Mouse (Mus musculus) CD4-positive, CD25-positive, alpha-beta regulatory T cell, adult 4 months (primary cell): ENCODE measurements around the gene Ube2e2. TPM values are rescaled to one million over a fixed set of nuclear protein-coding genes. Genes with fewer than 3 reads are reported as not detected.
"Not testable (repeated sequence)": the region's sequence is repeated elsewhere in the genome, so short reads cannot be mapped to it uniquely, and the experiment has no call there.

Source experiments
- ATAC-seq: one replicate; pipeline ENCODE4 v1.8.0; 2017
- polyA plus RNA-seq, 2 experiments: library from polyadenylated mRNA; unstranded; fragments of 100-300 nt; shearing (Covaris generic); gene quantifications; one replicate each; pipeline ENCODE4 v1.2.1; 2017

Ube2e2 gene
- polyA plus RNA-seq, 2 experiments from 2014 or later: 1.4 TPM; not detected in 1

DNA sequence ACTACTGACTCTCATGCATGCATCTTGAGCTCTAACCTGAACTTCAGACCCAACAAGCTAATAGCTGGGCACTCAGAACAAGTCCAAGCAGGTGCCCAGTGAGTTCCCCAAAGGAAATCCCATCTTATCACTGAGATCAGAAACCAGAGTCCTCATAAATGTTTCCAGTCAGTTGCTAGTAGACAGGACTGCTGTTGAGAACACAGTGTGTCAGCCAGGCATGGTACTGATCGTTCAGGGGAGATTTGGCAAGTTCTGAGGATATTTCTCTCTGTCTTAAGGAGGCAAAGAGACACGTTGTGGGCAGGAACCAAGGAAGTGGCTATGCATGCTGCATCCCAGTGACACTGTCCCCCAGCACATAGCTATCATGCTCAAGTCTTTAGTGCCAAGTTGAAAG, 275.5 kb downstream of the Ube2e2 start:
- no peak for ATAC-seq

DNA sequence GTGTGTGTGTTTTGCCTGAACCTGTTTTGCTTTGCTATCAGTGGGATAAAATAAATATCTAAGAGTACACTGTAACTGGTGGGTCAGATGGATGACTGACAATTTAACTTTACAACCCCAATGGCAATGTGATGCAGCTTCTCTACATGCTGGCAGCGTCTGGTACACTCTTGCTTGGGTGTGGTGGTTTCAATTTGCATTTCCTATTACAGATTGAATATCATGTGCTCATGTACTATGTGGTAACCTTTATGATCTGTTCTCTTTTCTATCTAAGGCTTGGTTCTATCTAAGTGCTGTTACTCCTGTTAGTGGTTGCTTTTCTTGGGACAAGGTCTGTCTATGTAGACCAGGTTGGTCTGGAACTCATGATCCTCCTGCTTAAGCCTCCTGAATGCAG, 292.1 kb downstream of the Ube2e2 start:
- ATAC-seq: peak; percentile 52

DNA sequence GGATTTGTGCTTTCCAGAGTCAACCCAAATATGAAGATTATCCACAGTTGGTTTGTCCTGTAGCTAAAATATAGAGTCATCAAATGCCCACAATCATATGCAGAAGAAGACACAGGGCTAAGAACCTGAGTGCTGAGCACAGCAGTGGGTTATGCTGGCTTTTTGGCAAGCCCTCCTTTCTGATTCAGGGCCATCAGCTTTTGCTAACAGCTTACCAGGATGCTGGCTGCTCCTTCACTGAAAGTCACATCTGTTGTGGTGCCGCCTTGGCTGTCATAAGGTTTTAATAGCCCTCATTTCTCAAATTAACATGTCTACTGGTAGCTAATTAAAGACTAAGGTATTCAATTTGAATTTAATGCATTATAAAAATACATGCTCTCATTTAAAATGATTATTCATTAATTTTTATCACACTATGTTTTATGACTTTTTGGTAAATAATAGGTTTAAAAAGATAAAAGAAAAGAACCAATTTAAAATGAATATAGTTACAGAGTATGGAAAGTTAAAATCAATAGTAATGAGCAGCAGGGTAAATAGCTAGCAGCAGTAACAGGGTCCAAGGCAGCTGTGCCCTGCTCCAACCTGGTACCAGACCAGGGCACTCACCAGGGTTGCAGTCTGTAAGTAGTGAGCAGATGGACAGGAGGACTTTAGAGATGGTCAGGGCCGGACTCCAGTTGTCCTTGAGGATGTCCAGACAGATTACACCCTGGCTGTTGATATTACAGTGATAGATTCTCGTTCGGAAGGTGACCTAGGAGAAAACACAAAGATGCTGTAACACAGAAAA, 307.6 kb downstream of the Ube2e2 start:
- ATAC-seq: no peak

- ATAC-seq: no peak
Observed at GRCm38 (mm10) chr14:18581735-18582134, 312.3 kb downstream of the Ube2e2 start.

DNA sequence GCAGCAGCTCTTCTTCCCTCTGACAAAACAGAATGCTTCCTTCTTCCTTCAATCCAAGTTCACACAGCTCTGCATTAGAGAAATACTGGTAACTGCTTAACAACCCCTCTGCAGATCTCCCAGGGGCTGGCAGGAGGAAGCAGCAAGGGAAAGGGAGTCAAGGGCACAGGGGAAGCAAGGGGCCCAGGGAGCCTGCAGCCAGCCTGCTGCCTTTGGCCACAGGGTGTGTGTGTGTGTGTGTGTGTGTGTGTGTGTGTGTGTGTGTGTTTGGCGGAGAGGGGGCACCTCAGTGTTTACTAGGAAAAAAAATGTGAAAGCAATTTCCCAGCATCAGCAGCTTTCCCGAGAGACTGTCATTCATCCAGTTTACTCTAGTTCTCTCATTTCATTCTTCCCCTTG, 319.3 kb downstream of the Ube2e2 start:
- no peak for ATAC-seq

DNA sequence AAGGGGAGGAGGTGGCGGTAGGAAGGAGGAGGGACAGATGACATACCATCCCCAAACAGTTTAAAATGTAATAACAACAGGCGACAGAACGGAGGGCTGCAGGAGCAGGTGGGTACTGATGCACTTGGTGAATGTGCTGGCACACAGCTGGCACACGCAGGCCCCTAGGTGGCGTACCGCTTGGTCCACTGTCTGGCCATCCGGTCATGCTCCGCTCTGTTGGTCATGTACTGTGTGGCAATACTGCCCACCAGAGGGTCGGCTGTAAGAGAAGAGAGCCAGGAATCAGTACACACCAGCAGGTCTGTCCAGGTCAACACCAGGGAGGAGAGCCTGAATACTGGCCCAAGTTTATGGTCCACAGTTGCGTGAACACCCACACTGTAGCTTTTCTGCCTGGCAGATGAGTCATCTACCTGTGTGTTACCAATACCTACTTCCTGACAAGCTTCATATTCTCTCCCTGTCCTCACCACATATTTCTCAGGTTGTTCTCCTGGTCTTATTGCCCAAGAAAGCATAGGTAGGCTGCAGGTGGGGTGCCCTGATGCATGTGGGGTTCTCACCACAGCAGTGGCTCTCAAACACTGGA, 319.8 kb downstream of the Ube2e2 start:
- ATAC-seq: no peak

DNA sequence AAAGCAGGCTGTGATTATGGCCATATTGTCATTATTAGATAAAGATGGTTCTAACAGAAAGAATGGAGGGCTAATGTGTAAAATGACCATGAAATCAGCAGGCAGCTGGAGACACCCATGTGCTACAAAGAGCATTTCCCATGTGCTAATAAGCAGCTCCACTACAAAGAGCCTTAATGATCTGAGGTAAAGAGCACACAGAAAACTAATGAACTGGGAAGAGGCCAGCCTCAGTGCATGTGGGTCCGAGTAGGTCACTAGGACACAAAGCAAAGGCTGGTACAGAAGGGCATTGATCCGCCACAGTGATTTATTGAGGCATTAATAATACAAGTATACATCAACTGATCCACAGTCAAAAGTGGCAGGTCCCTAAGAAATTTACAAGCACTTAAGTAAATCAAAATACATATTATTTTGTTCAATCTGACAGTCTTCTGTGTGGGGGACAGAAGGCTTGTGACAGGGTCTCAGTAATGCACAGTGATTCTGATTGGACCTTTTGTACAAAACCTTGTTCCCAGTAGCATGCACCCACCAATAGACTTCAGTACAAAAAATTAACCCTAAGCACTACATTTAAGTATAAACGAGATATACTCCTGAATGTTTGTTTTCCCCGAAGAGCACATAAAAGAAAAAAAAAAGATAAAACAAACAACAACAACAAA, 320.6 kb downstream of the Ube2e2 start:
- no peak for ATAC-seq

DNA sequence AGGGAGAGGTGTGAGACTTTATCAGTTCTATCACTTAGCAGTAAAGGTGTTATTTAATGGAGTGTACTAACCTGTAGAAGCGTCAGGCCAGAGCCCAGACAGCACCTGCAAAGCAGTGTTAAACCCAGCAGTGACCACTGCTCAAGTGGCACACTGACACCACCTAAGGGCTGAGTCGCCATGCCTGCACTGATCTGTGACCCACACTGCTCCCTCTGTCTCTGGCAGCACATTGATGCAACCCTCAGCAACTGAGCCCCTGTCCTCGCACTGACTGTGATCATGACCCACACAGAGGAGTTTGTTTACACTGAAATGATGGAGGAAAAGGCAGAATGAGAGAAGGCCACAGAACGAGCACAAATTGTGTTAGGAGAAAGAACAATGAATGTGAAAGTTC, 321.2 kb downstream of the Ube2e2 start:
- no peak for ATAC-seq

DNA sequence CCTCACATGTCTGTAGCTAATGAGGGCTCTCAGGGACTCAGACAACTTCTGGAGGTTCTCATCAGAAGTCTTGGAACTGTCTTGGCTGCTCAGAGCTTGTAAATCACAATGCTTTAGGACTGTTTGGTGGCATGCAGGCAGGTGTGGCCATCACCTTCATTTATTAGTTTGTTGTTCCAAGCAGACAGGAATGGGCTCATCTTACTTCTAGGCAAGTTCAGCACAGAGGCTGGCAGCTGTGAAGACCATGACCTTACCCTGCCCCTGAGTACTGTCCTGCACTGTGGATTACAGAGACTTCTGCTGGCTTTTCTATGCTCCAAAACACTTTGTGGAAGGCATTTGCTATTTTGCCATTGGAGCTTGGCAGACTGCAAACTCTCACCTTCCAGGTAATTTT, 324.5 kb downstream of the Ube2e2 start:
- ATAC-seq: no peak

DNA sequence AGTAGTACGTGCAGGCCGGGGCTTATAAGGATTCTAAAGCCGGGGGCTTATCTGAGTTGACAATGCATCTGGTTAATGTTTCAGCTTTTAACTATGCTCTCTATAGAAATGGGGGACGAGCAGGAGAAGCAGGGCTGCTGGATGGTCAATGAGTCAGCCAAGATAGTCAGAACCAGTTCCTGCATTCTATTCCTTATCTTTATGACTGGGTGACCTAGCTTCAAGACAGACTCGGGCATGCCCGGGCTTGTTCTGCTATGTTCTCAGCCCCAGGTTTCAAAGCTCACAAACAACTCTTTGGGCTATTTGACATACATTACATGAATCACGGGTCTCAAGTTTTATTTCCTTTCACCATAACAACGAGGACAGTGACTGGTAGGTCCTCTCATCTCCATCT, 329.1 kb downstream of the Ube2e2 start:
- not testable (repeated sequence) for ATAC-seq

DNA sequence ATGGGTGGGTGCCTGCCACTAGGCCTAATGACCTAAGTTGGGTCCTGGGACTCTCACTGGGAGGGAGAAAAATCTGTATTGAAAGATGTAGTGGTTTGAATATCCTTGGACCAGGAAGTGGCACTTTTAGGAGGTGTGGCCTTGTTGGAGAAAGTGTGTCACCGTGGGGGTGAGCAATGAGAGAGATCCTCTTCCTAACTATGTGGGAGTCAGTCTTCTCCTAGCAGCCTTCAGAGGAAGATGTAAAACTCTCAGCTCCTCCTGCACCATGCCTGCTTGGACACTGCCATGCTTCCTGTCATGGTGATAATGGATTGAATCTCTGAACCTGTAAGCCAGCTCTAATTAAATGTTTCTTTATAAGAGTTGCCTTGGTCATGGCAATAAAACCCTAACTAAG, 338.8 kb downstream of the Ube2e2 start:
- no peak for ATAC-seq

- no peak for ATAC-seq
Observed at GRCm38 (mm10) chr14:18554627-18554988, 339.5 kb downstream of the Ube2e2 start.

- no peak for ATAC-seq
Observed at GRCm38 (mm10) chr14:18553987-18554626, 340.0 kb downstream of the Ube2e2 start.

DNA sequence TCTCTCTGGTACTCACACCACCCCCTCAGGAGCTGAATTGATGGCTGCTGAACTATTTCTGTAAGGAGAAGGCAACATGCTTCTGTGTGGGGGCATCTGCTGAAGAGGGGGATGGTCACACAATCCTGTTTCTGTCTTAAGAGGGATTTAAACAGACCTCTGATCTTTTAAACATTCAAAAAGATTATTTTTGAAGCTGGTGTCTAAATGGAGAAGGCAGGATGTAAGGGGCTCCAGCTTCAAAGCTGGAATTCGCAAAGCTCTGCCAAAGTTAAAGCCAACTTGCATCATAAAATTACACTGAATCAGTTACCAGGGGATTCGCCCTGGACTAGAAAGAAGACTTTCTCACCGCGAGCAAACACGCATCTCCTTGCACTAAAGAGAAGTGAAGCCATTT, 346.5 kb downstream of the Ube2e2 start:
- ATAC-seq: no peak

- not testable (repeated sequence) for ATAC-seq
Observed at GRCm38 (mm10) chr14:18539092-18539491, 355.0 kb downstream of the Ube2e2 start.

- no peak for ATAC-seq
Observed at GRCm38 (mm10) chr14:18530899-18531298, 363.2 kb downstream of the Ube2e2 start.

DNA sequence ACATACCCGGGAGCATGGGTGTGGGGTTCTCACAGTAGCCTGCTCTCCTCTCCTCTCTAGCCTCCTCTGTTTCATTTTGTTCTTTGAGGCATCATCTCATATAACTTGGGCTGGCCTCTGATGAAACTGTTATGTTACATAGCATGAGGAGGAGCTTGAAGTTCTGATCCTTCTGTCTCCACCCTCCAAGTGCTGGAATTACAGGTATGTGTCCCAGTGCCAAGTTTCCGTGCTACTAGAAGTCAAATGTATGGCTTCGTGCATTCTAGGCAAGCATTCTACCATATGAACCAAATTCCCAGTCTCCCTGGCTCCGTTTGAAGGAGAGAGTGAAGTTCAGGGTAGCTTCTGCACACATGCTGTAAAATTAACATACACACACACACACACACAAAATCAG, 363.6 kb downstream of the Ube2e2 start:
- no peak for ATAC-seq
